Mouse (Mus musculus): ENCODE results near the gene Pik3c2g.
A peak's percentile ranks its signal among the peaks of the same experiment; 100 is the strongest.
"Not testable (repeated sequence)": the region's sequence is repeated elsewhere in the genome, so short reads cannot be mapped to it uniquely, and the experiment has no call there.

The Pik3c2g gene

DNA sequence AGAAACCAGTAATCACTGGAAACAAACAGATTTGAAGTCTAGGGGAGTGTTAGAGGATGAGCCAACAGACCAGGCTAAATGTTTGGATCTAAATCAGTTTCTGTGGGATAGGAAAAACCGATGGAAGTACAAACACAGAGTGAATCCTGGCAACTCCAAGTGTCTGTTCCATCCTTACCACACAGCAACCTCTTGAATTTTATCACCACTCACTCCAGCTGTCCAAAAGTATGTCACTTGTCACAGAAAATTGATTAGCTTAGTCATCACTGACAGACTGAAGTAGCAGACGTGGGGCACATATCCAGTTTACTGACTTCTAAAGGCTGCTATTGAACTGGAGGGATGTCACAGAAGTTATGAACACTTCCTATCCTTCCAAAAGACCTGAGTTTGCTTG lies 347.8 kb downstream of the Pik3c2g start:
- DNase-seq: peak; percentile 36

DNA sequence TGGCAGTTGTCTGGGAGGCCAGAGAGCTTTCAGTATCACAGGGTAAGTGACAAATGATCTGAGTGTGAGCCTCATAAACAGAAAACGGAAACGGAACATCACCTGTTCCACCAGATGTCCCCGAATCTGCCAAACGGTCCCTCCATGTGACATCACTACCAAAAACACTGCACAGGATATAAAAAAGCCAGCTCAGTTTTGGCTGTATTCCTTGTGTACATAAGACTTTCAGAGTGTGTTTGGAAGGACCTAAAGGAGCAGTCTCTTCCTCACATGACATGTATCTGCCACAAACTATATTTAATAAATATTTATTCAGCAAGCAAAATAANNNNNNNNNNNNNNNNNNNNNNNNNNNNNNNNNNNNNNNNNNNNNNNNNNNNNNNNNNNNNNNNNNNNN lies 350.6 kb downstream of the Pik3c2g start:
- not testable (repeated sequence) for DNase-seq

DNA sequence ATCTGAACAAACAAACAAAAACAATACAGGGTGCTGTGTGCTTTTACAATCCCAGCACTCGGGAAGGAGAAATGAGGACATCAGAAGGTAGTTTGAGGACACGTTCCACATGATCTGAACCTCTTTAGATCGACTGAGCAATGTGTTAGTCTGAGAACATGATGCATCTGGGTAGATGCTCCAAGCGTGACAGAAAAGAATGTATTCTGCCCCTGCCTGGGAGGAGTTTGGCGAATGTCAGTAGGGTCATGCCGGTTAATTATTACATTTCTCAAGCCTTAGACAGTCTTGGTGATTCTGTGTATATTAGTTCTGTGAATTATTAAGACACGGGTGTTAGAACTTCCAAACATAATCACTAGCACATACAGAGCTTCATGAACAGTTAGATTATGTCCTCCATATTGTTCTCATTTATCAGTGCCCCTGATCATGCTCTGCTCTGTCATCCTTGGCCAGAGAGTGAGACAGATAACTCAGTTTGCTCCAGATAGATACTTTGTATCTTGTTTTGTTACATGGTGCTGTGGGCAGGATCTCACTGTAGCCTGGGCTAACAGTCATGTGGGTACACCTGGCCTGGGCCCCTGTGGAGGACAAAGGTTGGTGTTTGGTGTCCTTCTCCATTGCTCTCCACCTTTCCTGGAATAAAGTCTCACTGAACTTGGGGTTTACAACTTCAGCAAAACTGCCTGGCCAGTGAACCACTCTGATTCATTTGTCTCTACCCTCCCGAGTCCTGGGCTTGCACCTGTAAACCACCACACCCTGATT lies 360.3 kb downstream of the Pik3c2g start:
- DNase-seq: no peak

GRCm38 (mm10) chr6:139953596-139953995 lies 366.6 kb downstream of the Pik3c2g start:
- DNase-seq: no peak

- peak; percentile 36 for DNase-seq
Observed at GRCm38 (mm10) chr6:139957531-139958241, 370.7 kb downstream of the Pik3c2g start.

GRCm38 (mm10) chr6:139963775-139964174 lies 376.8 kb downstream of the Pik3c2g start:
- no peak for DNase-seq

DNA sequence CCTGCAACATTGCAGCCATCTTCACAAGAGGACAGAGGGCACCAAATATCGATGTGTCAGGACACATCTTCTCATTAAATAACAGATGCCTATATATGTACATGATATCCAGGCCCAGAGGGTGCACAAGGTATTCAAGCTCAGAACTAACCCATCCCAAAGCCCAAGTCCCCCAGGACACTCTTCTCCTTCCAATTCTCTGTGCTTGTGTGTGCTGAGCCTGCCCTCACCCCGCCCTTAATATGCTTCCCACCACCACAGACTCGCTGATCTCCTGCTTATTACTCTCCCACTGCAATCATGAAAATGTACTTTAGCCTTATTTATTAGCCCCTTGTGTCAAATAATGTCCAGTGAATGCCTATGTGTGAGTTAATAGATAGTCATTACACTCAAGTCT lies 377.9 kb downstream of the Pik3c2g start:
- no peak for DNase-seq

- DNase-seq: no peak
Observed at GRCm38 (mm10) chr6:139966684-139967083, 379.7 kb downstream of the Pik3c2g start.

DNA sequence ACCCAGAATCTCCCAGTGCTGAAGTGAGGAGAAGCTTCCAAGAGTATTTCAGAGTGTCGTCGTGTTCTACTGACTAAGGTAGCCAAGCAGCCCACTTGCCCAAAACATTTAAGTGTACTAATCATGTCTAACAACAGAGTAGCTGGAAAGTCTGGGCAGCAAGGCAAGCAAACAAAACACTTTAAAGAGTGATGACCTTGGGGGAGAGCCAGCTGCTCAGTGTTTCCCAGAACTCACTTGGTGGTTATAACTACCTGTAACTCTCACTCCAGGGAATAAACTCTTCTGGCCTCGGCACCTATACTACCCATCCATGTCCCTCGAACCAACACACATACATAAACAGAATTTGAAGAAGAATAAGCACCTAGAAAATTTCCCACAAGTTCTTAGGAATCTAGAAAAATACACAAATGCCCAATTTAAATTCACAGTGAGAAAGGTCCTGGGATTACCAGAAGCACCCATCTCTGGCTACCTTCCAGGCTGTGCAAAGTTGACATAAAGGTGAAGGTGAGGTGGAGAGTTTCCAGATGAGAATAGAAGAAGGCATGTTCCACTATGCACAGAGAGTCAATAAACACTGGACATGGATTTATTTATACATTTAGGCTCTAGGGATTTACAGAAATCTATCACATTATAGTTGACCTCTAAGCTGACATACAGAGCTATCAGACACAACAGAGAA lies 384.7 kb downstream of the Pik3c2g start:
- no peak for DNase-seq

GRCm38 (mm10) chr6:139974668-139975067 lies 387.6 kb downstream of the Pik3c2g start:
- DNase-seq: no peak

GRCm38 (mm10) chr6:139978114-139978513 lies 391.1 kb downstream of the Pik3c2g start:
- no peak for DNase-seq

GRCm38 (mm10) chr6:139981061-139981460 lies 394.0 kb downstream of the Pik3c2g start:
- no peak for DNase-seq

DNA sequence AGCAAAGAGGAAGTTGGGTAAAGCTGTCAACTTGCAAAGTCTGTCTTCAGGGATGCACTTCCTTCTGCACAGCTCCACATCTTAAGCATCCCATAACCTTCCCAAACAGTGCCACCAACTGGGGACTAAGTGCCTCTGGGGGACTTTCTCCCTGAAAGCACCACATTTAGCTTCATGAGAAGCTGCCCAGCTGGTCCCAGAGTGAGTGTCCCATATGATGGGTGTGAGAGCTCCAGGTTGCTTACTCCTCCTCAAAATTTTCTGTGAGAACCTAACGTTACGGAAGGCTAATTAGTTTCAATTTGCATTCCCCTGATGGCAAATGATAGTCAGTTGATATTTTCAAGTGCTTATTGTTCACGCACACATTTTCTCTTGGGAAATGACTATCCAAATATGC lies 397.0 kb downstream of the Pik3c2g start:
- peak; percentile 43 for DNase-seq

- no peak for DNase-seq
Observed at GRCm38 (mm10) chr6:139986564-139986963, 399.5 kb downstream of the Pik3c2g start.

GRCm38 (mm10) chr6:139989075-139989474 lies 402.1 kb downstream of the Pik3c2g start:
- no peak for DNase-seq

GRCm38 (mm10) chr6:139989597-139989996 lies 402.6 kb downstream of the Pik3c2g start:
- DNase-seq: no peak

DNA sequence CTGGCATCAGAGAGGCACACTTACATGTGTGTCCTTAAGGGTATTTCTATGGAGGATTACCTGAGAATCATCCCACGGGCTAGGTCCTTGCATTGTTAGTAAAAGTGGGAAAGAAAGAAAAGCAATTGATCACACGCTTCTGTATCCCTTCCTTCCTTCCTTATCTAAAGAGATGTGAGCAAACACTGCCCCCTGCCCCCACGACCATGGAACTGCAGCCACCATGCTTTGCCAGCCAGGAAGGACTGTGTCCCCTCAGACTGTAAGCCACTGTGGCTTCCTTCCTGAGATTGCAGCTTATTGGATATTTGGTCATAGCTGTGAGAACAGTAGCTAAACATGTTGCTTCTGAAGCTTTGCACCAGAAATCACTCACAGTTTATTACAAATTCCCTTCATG lies 418.2 kb downstream of the Pik3c2g start:
- no peak for DNase-seq
